Comparison of ENCODE assay signal across 14 mouse cellular contexts in the genomic region with DNA sequence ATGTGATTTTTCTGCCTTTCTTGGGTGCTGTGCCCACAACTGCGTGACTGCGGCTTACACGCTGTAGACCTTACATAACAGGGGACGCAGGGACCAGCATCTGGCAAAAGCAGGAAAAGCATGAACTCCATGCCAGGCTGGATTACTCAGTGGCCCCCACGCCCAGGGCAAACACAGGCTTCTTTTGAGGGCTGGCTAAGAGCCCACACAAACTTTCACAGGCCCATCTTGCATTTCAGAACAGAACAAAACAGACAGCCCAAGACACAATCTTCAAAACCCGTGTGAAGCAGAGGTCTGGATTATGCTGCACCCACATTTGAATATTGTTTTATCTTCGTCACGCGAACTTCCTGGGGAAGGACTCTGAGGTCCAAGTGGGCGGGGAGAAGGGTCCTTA. TPM values are rescaled to one million over a fixed set of nuclear protein-coding genes. Genes with fewer than 3 reads are reported as not detected.
DNase-seq lines count a peak whose midpoint lies in the region; ATAC-seq lines count a peak whose summit lies in the region.
"Had no signal": no experiment of that assay in that cellular context is flagged by ENCODE, and none has a peak within 500 bp of the region (broad histone marks: within the 10 kb centered on the region; RNA-seq: fewer than 3 reads in every experiment).

No protein-coding gene starts in this region.

- no peaks in the 10 kb centered on the region for H3K9me3 ChIP-seq in heart, embryonic 10.5 days
- H3K9me3 ChIP-seq: kidney, embryonic 15.5 days; lung, embryonic 15.5 days; midbrain, embryonic 15.5 days; neural tube, embryonic 12.5 days had no signal

- H3K4me1 ChIP-seq in heart, embryonic 10.5 days: no peaks in the 10 kb centered on the region
- H3K4me1 ChIP-seq: midbrain, embryonic 15.5 days; neural tube, embryonic 12.5 days had no signal

- H3K27ac ChIP-seq in heart, embryonic 10.5 days: no peak overlapping the region
- H3K27ac ChIP-seq: kidney, embryonic 15.5 days; lung, embryonic 15.5 days; midbrain, embryonic 15.5 days; neural tube, embryonic 12.5 days had no signal

- DNase-seq in heart, adult 11 months: peak; percentile 96
- no peak for DNase-seq in heart, embryonic 10.5 days (ENCODE audit: low spot score)
- peak; percentile 70 for DNase-seq in 3134 (ENCODE audit: extremely low read depth, insufficient read length, low spot score)
- peak; percentile 19 to 34 for DNase-seq in heart, postnatal 36 days
- no peak for DNase-seq in kidney, postnatal 25 days
- no peak for DNase-seq in adrenal gland, postnatal 4 days (ENCODE audit: low spot score in 2 of 2)
- DNase-seq in cerebellum, adult 11 months: no peak
- DNase-seq: cerebellum, postnatal 25 days; left cerebral cortex, postnatal 4 days had no signal

- intact Hi-C loops in heart, postnatal 36 days (cut with DNase I): no loop called here

- 0 out of 2 replicates have a peak, but pooled peaks have one; percentile 47 for ATAC-seq in common myeloid progenitor, adult 5-6 weeks (replicated peaks; ENCODE audit: low read depth, poor library complexity, severe bottlenecking)
- ATAC-seq: midbrain, embryonic 15.5 days had no signal

- H3K36me3 ChIP-seq in heart, embryonic 10.5 days: no peaks in the 10 kb centered on the region
- H3K36me3 ChIP-seq: kidney, embryonic 15.5 days; lung, embryonic 15.5 days; midbrain, embryonic 15.5 days; neural tube, embryonic 12.5 days had no signal

- no peak overlapping the region for H3K4me3 ChIP-seq in heart, embryonic 10.5 days
- H3K4me3 ChIP-seq: kidney, embryonic 15.5 days; lung, embryonic 15.5 days; midbrain, embryonic 15.5 days; neural tube, embryonic 12.5 days had no signal

- 79% methylated on average over 10 of the region's 10 CpGs for WGBS in heart, embryonic 10.5 days

- peaks cover 49% of the 10 kb centered on the region for H3K27me3 ChIP-seq in heart, embryonic 10.5 days (ENCODE audit: insufficient read depth, poor library complexity, severe bottlenecking)
- H3K27me3 ChIP-seq: midbrain, embryonic 15.5 days had no signal

RNA-seq across cellular contexts. Expression of gene Aldh3a1, which starts 1.0 kb away (rescaled TPM):
- not detected in 2 replicates for polyA plus RNA-seq in heart, embryonic 10.5 days (2016; fragmentation: Nextera tagmentation; extraction: Ambion mirVana)
- total RNA-seq in common myeloid progenitor, adult 5-6 weeks (2017): not detected in 2 replicates
- 1 to 10 TPM; 1.7 TPM for total RNA-seq in heart, postnatal 36 days (2021)
- total RNA-seq in adrenal gland, postnatal 4 days (2021): not detected
- polyA plus RNA-seq: neural tube, embryonic 12.5 days had no signal

RNA-seq across cellular contexts. Expression of gene Usp22, which starts 33.5 kb away (rescaled TPM):
- 105 and 106 TPM in 2 replicates for polyA plus RNA-seq in heart, embryonic 10.5 days (2016; fragmentation: Nextera tagmentation; extraction: Ambion mirVana)
- total RNA-seq in common myeloid progenitor, adult 5-6 weeks (2017): 64.6 and 71.2 TPM in 2 replicates
- total RNA-seq in heart, postnatal 36 days (2021): 10 to 100 TPM; 29.9 to 37.4 TPM
- total RNA-seq in adrenal gland, postnatal 4 days (2021): 100 to 1,000 TPM; 107 to 109 TPM

RNA-seq across cellular contexts. Expression of gene Aldh3a2, which starts 58.9 kb away (rescaled TPM):
- 26.3 and 29.1 TPM in 2 replicates for polyA plus RNA-seq in heart, embryonic 10.5 days (2016; fragmentation: Nextera tagmentation; extraction: Ambion mirVana)
- total RNA-seq in common myeloid progenitor, adult 5-6 weeks (2017): 14.5 and 37.3 TPM in 2 replicates
- total RNA-seq in heart, postnatal 36 days (2021): 10 to 100 TPM; 35.3 to 41.7 TPM
- total RNA-seq in adrenal gland, postnatal 4 days (2021): 10 to 100 TPM; 63.7 to 70.6 TPM

Comparison
In these comparisons a context has a peak if more than half of its experiments do, and no peak if none do; other contexts are left out.
1. DNase-seq: peak in heart, adult 11 months (single experiment), 3134 (single experiment) and heart, postnatal 36 days (2 of 2); none in heart, embryonic 10.5 days (single experiment), kidney, postnatal 25 days (0 of 2), adrenal gland, postnatal 4 days (0 of 2) and cerebellum, adult 11 months (single experiment).